Mouse (Mus musculus): ENCODE measurements around the gene Ccn1.
A peak's percentile ranks its signal among the peaks of the same experiment; 100 is the strongest.

The Ccn1 gene

DNA sequence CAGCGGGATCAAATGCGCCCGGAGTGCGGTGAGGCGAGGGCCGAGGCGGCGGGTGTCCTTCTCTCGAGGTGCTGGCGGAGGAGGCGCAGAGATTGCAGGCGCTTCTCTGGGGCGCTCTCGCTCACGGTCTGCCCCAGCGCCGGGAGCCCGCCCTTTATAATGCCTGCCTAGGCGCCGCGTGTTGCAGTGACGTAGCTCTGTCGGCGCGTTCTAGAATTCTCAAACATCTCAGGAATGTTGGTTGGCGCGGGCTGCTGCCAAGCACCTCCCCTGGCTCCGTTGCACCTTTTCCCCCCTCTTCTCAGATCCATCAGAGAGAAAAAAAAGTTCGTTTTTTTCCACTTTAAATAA lies at the start of gene Ccn1:
Gene Ccn1, minus strand, starts transcription at position 130 of the 351 bp plus-strand sequence.
- no peak for DNase-seq

DNA sequence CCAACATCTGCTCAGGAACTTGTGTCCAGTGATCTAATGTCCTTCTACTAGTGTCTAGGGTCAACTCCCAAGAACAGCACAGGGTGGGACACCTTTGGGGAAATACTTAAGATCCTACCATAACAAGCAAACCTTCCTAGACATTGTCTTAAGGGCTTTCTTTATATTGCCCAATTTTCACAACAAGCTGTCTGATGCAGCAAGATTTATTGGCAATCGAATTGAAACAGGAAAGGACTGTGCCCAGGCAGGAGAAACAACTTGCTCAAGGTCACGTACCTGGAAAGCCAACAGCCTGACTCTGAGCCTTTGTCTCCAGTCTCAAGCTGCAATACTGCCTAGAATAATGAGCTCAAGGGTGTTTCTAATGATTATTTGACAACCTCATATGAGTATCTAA lies 43.6 kb upstream of the Ccn1 start:
- DNase-seq = no peak

DNA sequence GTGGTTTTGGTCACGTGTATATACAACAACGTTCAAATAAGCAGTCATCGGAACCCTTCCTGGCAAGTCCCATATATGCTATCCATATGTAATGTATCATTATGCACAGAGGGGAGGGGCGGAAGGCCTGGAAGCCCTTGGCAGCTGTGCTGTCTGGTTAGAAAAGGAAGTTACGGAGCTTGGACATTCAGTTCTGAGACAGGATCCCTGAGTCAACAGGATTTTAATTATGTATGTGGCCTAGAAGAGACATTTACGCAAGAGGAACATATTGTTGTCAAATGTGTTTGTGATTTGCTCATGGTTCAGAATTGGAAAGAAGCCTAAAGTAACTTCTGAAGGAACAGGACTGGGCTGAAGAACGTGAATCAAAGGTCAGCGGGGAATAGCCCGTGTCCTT lies 42.3 kb upstream of the Ccn1 start:
- DNase-seq = no peak

DNA sequence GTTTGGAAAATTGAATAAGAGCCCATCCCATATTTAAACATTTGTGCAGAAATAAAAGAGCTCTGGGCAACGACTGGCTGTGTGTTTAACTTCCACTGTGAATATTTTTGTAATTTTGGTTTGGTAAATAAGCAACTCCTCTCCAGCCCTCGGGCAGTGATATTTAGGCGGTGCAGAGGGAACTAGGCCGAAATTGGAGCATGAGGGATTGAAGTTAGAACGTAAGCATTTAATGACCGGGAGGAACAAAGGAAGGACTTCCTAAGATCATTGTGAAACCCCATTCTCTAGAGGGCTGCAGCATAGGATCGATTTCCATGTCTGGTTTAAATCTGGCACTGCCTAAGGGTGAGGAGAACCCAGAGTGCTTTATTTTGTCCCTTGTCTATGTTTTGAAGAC lies 41.6 kb upstream of the Ccn1 start:
- DNase-seq = no peak

DNA sequence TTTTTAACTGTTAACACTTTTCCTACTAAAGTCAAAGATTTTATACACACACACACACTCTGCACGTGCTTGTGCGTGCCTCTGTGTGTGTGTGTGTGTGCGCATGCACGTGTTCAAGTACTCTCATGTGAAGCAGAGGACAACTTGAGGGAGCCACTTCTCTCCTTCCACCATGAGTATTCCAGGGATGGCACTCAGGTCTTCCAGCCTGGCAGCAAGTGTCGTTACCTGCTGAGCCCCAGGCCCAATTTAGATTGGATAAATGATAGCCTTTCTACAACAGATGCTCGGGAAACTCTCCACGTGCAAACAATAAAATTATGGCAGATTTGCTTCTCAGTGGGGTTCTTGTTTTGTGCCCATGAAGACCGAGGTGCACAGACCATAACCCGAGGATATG lies 39.5 kb upstream of the Ccn1 start:
- DNase-seq = no peak

DNA sequence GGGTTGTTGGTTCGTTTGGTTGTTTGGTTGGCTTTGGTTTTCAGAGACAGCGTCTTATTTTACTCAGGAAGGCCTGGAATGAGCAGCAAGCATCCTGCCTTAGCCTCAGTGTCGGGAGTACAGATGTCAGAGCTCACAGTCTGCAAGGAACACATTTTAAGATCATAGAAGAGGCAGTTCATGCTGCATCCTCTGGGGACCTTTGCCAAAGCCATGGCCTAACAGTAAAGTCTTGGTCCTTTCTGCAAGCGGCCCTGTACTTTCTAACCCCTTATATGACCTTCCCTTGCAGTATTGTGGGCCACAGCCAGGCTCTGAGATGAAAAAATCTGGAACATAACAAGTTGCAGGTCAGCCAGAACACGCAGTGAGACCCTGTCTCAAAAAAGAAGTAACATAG lies 38.1 kb upstream of the Ccn1 start:
- DNase-seq = no peak

DNA sequence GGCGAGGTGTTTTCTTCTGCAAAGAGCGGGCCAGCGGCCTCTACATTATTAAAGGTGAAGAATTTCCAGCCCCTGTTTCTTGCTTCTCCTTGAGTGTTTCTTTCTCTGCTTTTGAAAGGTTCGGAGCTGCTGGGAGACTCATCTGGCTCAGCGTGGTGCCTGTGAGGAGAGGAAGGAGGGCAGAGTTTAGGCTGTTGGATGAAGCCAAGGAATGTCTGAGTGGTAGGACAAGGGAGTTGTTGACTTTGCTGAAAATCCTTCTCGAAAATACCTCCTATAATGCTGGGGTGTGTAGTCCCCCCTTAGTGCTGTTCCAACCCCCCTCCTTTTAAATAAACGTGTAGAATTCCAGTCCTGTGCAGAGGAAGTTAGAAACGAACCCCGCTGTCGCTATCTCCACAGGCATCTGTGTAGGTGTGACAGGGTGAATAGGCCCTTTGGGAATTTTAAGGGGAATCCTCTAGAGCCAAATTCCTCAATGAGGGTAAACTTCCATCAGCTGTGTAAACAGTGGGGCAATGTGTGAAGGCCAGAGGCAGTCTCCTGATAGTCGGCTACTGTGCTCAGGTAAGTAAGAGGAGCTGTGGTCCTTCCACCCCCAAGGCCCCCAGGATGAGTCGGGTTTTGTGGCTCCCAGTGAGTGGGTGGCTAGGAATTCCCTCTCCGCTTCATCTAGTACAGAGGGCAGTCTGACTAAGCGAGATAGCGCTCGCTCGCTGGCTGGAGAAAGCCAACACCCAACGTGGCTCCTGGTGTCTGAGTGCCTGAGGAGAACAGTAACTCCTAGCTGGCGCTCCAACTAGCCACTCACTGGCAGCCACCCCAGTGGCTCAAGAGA lies 35.0 kb upstream of the Ccn1 start:
- DNase-seq = no peak

DNA sequence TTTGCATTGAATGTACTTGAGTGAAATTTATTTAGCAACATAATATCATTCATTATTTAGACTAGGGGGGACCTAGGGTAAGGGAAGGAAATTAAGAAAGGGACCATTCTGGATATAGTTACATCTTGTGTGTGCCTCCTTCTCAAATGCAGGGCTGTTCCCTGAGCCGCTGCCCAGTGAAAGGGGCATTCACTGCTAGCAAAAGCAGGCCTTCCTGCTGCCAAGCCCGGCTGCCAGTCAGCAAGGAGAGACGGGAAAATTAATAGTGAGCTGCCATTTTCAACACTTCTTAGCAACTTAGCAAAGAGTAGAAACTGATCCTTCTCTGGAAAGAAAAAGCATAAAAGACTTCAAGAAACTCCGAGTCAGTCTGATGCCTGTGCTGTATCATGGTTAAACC lies 34.4 kb upstream of the Ccn1 start:
- peak; percentile 4 for DNase-seq

DNA sequence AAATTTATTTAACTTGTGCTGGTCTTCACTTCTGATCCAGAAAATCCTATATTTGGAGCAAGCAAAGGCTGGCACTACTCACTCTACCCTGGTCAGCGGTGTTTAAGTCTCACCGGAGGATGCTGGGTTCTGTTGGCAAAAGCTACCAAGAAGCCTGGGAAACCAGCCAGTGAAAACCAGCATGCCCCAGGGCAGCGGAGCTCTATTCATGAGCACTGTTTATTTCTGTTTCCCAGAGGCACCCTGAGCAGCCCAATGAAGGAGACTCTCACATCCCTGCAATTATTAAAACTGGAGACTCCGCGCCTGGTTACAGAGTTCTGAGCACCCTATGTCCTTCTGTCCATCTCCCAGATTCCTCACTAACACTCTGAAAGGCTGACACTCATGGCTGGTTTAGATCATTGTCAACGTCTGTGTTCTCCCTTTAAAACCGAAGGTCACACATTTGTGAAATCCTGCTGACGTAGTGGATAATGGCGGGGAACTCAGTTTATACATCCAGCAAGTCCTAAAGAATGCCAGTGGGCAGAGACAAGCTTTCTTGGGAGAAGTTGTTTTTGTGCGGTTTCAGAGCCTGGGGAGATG lies 31.7 kb upstream of the Ccn1 start:
- peak; percentile 29 for DNase-seq

DNA sequence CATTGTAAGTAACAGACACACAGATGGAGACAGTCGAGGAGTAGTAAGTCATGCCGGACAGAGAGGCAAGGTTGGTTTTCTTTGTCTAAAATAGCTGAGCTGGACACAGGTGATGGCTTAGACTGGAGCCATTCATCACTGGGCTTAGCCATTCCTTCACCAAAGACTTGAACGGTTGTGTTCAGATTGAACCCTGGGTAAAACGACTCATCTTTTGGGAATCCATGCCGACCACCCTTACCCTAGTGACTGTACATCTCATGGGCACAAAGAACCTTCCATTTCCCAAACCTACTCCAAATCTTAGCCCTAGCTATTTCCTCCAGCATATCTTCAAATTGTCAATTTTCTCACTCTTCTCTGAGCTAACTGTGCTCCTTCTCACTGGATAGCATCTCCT lies 30.9 kb upstream of the Ccn1 start:
- no peak for DNase-seq

DNA sequence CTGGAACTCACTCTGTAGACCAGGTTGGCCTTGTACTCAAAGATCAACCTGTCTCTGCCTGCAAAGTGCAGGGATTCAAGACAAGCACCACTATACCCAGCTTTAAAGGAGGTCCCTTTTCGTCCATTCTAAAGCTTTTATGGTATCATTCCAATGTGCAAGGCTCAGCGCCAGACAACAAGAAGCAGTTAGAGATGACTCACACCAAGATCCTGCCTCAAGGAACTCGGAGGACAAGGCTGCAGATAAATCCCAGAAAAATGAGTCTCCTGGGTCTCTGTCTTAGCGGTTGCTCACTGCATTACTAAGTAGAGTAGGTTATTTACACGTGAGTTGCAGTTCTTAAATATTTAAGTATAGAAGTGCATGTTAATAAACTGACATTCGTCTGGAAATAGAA lies 26.4 kb upstream of the Ccn1 start:
- no peak for DNase-seq

DNA sequence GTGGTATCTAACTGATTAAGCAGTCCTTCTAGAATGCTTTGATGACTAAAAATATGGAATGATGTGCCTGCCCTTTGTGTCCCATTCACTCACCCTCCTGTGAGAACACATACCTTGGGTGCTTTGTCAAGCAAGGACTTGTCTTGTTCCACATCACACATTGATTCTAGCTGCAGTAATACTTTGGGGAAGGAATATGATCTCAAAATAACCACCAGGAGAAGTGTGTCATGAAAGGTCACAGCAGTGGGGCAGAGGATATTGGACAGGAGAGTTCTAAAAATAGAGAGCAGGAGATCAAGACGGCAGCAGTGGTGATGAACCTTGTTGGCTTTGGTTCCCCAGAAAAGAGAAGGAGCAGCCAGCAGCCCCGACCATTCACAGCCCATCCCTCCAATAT lies 25.0 kb upstream of the Ccn1 start:
- DNase-seq = no peak

DNA sequence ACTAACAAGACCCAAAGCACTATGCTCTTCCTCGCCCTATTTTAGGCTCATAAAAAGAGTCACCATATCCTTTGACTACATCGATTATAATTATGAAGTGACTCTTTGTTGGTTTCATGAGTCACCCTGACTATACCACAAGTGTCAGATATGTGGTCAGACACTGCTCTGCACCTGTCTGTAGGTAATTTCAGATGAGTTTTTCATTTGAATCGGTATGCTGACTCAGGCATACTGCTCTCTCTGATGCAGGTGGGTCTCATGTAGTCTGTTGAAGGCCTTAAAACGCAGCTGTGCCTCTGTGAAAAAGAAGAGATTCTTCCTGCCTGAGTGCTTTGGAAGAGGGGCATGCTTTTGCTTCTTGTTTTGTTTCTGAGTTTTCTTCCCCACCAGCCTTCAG lies 16.6 kb upstream of the Ccn1 start:
- no peak for DNase-seq

DNA sequence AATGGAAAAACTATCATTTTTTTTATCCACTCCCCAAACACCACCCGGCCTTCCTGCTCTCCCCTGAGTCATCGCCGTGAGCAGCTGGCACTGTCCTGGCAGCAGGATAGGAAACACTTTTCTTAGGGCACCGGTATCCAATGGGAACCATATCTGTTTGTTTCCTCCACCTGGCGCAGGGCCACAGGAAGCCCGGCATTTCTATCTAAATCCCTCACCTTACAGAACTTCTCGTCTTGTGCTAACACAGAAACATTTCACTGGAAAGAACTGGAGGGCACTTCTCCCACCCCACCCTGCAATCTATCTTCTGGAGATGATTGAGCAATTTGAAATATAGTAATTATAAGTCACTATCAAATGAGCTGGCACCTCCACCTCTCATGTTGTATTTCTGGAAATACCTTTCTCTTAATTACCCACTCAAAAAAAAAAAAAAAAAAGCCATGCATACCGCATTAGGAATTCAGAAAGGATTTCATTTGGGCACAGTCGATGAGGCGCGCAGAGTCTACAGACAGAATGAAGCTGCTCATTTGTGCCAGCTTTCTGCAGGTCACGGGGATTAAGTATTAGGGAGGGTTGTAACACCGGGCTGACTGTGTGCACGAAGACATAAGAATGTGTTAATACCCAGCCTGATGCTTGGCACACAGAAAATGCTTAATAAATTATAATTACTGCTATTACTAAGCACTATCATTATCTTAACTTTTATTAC lies 7.4 kb upstream of the Ccn1 start:
- DNase-seq = no peak

DNA sequence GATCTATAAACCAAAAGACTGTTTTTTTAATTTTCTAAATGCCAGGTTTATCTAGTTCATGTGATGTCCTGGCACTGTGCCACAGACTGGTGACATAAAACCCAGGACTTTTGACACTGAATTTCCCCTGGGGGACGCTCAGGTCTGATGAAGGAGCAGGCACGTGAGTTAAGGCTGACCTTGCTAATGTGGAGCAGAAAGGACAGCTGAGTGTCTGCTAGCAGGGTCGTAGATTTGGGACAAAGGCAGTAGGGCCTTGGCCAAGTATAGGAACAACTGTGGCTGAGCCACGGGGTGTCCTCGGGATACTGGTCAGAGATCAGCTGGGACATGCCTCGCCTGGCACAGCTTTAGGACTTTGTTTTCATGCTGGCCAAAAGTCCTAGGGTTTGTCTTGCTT lies 5.2 kb upstream of the Ccn1 start:
- DNase-seq = no peak

DNA sequence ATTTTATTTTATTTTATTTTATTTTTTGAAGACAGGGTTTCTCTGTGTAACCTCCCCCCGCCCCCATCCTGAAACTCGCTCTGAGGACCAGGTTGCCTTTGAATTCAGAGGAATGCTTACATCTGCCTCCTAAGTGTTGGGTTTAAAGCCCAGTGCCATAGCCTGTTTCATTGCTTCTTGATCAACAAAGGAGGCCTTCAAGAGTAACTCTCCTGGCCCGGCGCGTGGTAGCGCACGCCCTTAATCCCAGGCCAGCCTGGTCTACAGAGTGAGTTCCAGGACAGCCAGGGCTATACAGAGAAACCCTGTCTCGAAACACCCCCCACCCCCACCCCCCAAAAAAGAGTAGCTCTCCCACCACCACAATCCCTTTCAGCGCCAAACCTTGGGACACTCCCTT lies 4.2 kb upstream of the Ccn1 start:
- no peak for DNase-seq

DNA sequence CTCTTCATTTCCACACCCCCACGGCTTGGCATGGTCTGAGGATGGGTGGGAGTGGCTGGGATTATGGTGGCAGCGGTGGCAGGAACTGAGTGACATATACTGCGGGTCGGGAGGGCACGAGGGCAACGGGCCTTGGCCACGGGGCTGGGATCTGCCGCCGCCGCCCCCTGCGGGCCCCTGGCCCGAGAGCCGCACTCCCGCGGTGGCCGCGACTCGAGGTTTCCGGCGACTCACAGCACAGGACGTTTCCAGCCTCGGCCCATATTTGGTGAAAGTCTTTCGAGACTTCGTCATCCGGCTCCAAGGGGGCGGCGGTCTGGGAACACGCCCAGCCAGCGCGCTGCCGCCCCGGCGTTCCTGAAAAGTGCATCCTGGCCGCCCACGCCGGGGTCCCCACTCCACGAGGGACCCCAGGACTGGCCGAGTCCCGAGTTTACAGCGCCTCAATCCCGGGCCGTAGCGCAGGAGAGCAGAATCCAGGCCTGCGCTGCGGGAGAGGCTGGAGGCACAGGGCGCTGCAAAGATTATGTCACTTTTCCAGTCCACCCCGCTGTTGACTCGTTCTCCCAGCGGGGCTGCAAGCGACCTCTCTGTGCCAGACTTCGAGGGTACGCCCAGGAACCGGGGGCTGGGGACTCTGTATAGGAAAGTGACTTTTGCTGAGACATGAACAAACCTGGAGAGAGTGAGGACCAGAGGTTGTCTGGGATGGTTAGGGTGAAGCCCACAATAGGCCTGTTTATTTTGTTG lies 3.6 kb upstream of the Ccn1 start:
- DNase-seq = no peak

DNA sequence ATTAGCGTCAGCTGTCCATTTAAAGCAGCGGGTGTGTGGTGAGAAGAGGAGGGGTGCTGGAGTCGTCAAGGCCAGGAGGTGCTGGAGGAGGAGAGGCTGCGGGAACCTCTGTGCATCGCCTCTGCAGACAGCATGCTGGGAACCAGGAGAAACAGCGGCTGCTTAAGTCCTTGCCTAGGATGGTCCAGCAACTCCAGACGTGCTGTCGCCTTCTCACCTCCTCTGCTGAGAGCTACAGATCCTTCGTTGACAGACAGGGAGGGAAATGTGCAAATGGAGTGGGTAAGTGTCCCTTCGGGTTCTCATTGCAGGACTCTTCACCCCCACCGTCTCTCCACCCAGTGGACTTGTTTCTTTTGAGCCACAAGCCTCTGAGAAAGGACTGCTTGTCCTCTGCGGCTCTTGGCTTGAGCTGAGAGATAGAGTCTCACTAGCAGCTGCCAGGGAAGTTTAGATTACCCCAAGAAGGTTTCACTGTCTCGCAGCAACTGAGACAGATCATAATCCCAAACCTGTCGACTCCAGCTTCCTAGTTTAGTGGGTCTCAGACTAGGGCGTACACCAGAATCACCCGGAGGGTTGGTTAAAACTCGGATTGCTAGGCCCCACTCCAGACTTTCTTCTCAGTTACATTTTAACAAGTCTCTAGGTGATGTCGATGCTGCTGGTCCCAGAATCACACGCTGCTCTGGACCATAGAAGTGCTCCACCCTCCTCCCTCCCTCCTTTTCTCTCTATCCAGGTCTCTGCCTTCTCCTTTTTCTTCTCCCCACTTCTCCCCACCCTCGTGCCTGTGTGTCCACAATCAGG lies 2.7 kb upstream of the Ccn1 start:
- DNase-seq = no peak

DNA sequence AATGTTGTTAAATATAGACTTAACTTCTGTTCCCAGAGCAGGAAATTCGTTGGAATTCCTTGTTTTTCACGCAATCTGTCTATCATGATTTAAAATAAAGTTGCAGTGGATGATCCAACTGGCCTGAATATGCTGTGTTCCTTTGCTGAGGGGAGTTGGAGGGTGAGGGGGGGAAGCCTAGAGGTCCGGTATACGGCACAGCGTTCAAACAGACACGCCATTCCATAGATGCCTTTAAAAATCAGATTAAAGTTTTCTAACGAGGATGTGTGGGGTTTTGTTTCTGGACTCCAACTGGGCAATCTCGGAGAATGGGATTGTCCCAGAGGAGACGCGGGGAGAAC lies 2.2 kb upstream of the Ccn1 start:
- no peak for DNase-seq

DNA sequence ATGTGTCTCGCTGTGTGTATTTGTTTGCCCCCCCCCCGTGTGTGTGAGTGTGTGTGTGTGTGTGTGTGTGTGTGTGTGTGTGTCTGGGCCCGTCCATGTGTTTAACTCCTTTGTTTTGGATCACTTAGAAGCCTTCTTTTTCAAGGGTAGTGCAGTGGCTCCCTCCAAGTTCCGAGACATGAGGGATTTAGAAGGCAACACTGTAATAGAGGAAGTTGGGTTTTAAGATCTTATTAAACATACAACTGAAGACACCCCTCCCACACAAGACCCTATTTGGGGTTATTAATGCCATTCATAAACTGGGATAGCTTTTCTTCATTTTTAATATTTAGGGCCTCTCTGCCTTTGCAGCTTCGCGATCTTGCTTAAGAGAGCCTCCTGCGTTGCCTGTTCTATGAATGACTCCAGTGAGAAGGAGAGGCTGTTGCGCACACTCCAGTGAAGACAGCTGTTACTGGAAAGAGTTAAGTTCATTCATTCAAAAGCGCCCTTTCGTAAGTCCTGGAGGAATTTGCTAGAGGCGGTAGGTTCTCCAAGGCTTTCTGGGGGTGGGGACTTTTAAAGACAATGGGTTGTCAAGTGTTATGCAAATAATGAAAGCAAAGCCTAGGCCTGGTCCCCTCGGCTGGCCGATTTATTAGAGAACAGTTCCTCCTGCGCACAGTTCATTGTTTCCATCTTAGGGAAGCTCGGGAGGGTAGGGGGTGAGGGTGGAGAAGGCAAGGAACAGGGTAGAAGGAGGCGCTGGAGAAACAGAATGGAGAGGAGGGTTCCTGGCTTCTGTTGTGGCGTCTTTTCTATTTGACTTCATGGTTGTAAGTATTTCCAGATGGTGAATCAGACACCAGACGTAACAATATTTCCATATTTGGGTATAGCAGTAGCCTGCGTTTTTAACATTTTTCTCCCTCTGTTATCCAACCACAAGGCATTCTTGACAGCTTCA lies 1.5 kb upstream of the Ccn1 start:
- DNase-seq = no peak

DNA sequence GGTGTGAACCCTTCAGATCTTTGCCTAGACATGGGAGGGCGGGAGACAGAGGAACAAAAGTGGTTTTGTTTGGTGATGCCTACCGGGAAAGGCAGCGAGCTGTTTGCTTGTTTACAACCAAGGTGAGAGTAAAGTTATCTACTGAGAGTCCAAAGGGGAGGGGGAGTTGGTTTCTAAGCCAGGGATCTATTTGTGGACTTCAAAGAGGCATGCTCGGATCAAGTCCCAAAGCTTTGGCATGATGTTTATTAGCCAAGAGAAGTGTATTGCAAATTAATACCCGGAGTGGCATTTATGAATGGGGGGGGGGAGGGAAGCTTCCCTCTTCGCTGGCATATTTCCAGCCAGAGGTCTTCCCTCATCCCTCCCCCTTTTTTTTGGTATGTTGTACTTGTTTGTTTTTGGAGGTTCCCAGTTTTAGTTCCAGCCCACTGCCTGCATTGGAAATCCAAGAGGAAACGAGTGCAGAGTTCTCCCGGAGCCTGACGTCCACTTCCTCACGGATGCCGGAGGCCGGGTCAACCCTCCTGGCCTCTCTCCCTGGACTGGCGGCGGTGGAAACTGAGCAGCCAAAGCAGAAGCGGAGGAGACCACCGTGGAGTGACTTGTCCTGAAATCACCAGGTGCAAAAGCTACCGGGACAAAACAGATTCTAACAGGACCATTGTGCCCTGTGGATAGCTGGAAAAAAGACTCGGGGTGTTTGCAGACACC lies 674 bp upstream of the Ccn1 start:
- DNase-seq = no peak
